Mouse (Mus musculus) kidney, adult 8-10 months (tissue): Measurements from ENCODE around the gene Mast4.

ENCODE experiments used
- DNase-seq, 2 experiments: peaks; one replicate each; pipeline ENCODE4 v3.0.0; 2022

Mast4 gene

GRCm38 (mm10) chr13:103195847-103196246 is 138.4 kb downstream of the Mast4 start:
- no peak for DNase-seq

DNA sequence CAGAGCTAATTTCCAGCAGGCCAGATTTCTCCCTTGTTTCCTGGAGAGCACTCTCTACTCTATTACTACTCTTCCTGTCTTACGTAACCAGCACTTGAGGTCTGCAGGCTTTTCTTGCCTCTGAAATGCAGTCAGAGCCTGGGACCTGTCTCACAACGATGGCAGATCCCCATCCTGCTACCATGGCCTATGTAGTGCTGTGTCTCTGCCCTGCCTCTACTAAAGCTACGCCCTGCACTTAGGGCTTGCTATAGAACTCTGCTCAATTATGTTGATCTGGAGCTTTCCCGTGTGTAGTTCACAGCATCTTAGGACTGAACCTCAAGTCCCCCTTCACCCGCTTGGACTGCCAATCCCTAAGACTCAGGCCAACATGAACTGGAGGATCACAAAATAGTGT is 150.7 kb downstream of the Mast4 start:
- no peak for DNase-seq

DNA sequence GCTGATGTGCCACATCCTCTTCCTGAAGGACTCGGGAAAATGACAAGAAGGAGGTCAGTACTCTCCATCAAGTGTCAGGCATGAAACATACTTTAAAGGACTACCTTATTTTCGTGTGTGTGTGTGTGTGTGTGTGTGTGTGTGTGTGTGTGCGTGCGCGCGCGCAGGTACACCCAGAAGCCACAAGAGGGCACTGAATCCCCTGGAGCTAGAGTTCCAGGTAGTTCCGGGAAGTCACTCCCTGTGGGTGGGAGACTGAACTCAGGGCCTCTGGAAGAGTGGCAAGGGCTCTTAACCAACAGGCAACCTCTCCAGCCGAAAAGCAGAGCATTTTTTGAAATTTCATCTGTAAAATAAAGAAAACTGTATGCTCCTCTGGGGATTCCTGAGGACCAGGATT is 152.5 kb downstream of the Mast4 start:
- no peak for DNase-seq

- peak; percentile 48 to 68 for DNase-seq
Measured at GRCm38 (mm10) chr13:103176871-103177270, 157.4 kb downstream of the Mast4 start.

DNA sequence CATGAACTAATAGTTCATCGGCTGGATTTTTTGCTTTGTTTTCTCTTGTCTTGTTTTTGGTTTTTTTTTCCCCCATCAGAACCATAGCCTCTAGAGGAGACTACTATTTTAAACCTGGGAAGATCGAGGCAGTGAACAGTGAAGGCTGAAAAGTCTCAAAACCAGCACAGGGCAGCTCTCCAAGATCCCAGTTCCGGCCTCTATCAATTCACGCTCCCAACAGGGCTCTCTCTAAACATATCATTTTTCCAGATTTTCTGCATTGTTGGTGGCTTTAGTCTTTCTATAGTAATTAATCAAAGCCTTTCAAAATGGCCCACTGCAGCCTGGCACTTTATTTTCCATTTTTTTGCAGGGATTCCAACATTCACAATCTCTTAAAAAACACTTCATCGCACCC is 159.9 kb downstream of the Mast4 start:
- no peak for DNase-seq

GRCm38 (mm10) chr13:103173545-103174182 is 160.6 kb downstream of the Mast4 start:
- peak; percentile 58 to 83 for DNase-seq

GRCm38 (mm10) chr13:103151944-103152343 is 182.4 kb downstream of the Mast4 start:
- no peak for DNase-seq

DNA sequence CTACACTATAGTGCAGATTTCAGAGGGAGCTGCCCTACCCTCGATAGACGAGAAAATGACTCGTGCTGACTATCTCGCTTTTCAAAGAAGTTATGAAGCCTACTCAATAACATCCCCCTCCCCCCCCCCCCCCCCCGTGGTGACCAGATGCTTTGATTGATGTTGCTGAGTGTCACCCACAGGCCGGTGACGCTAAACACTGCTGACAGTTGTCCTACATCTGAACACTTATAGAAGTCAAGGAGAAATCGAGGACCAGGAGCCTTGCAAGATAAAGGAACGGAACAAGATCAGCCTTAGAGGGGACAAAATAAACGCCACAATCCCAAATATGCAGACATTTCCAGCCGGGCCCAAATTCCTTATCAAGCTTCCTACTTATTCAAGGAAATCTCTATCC is 183.1 kb downstream of the Mast4 start:
- no peak for DNase-seq

DNA sequence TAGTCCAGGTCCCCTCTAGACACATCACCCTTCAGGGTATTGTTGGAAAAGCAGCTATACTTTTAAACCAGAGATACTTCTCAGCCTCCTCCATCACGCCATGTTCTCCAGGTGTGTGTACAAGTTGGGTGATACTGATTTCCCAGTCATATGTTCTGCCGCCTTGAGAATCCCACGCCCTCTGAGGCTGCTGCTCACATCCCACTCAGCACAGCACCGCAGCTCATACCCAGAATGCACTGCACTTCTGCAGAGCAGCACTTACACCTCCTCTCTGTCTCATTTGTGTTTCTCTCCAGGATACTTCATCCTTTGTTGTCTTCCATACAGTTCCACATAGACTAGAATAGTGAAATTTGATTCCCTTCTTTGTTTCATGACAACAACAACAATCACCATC is 183.6 kb downstream of the Mast4 start:
- DNase-seq = no peak

DNA sequence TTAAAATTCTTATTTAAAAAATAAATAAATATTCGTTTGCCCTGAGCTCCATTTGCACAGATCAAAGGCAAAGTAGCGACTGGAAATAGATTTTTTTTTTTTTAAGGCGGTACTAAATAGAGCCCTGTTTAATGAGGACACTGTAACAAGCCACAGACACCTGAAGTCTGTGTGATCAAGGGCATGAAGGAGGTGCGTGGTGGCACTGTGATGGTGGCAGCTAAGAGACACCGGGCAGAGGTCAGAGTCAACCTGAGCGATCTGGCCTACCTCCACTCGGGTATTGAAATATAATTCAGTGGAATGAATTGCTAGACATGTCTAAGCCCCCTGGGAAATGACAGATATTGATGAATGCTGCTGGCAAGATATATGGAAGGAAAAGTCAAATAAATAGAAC is 184.9 kb downstream of the Mast4 start:
- no peak for DNase-seq

DNA sequence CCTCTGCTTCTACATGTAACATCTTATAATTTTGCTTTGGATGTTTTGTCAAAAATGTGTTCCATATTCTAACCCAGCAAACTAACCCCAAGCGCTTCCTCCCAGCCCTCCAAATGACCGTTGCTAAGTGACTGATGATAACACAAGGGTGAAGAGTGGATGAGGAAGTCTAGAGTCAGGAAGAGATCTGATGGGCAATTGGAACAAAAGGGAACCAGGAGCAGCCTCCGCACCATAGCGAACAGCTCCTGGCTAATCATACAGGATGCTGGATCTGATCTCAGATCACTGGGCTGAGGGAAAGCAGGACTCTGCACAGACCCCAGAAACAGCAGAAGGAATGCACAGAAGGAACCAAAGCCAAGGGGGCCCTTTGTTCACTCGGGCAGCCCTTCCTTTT is 190.0 kb downstream of the Mast4 start:
- no peak for DNase-seq

- DNase-seq = no peak
Measured at GRCm38 (mm10) chr13:103141304-103141703, 193.0 kb downstream of the Mast4 start.

DNA sequence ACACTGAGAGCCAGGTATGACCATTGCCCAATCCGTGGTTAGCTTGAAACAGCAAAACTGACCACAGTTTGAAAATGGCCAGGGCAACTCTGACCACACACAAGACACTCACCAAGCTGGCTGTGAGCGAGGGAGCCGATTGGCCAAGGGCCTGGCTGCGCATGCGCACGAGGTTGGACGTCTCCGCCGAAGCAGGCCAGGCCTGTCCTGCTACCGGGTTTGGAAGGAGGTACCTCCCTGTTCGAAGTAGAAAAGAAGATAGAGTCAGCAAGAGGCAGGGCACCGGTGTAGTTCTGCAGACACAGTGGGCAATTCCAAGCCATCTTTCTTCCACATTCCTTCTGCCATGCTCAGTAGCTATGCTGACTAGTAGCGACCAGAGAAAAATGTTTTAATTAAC is 194.2 kb downstream of the Mast4 start:
- DNase-seq = no peak

DNA sequence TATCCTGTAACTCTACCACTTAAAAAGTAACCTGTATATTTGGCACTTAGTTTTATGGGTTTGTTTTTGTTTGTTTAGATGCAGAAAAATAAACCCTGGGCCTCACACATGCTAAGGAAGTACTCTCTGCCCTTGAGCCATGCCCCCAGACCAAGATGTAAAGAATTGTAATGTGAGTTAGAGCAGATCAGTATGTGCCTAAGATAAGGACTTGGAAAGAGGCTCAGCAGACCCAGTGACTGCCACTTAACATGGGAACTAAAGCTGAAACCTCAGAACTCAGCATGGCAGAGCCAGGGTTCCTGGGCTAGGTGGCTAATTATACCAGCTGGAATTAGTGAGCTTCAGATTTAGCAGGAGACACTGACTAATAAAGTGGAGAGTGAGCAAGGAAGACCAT is 196.0 kb downstream of the Mast4 start:
- DNase-seq = no peak

- DNase-seq = no peak
Measured at GRCm38 (mm10) chr13:103135224-103135883, 198.9 kb downstream of the Mast4 start.

GRCm38 (mm10) chr13:103131781-103132180 is 202.5 kb downstream of the Mast4 start:
- no peak for DNase-seq

GRCm38 (mm10) chr13:103129130-103129797 is 205.0 kb downstream of the Mast4 start:
- DNase-seq = no peak

DNA sequence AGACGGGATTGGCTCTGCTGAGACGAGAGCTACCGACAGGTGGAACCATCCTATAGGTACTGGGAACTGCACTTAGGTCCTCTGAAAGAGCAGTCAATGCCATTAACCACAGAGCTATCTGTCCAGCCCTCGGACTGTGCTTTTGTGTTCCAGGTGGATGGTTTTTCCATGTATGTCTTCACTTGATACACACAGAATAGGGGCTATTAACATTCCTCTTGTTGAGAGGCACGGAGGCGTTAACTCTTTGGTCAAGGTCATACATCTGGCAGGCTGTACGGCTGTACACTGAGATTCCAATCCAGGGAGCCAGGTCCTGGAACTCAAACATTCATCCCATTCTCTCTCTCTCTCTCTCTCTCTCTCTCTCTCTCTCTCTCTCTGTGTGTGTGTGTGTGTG is 205.6 kb downstream of the Mast4 start:
- DNase-seq = peak in 1 of 2 experiments; percentile 14

- no peak for DNase-seq
Measured at GRCm38 (mm10) chr13:103127594-103127993, 206.7 kb downstream of the Mast4 start.

- no peak for DNase-seq
Measured at GRCm38 (mm10) chr13:103123716-103124115, 210.6 kb downstream of the Mast4 start.

DNA sequence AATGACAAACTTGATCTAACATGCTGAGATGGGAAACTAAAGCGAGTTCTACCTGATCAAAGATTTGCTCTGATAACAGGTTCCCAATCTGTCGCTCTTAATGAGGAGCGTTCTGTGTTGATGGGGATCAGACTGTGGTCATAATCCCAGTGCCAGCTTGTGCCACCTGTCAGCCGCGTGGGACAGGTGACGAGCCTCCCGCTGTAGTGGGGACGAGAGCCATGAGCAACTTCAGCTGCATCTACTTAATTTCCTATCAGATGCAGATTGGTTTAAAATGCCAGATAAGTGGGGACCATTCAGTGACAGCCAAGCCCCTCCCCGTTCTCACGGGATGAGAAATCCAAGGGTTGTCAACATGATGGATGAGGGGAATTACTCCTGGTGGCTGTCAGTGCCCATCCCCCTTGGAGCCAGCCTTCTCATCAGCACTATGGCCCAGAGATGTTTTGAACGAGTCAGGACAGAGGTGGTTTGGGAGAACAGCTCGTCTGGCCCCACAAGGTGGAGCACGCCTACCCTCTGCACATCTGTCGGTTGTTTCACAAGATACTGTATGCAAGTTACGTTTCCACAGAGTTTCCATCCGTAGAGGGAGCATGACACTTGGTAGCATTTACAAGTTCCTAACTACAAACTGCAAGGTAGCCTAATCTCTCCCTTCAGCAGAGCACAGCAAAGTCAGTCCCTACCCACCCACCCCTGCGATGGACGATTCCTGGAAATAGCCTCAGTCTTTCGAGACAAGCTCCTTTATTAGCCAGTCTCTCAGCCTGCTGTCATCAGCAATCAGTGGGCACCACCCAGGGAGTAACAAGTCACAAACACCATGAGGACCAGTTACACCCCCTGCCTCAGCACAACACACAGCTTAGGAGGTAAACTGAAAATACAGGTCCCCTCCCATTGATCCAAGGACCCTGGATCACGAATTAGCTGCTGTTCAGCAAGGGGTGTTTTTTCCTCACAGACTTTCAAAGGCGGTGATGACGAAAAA is 212.2 kb downstream of the Mast4 start:
- DNase-seq = no peak

DNA sequence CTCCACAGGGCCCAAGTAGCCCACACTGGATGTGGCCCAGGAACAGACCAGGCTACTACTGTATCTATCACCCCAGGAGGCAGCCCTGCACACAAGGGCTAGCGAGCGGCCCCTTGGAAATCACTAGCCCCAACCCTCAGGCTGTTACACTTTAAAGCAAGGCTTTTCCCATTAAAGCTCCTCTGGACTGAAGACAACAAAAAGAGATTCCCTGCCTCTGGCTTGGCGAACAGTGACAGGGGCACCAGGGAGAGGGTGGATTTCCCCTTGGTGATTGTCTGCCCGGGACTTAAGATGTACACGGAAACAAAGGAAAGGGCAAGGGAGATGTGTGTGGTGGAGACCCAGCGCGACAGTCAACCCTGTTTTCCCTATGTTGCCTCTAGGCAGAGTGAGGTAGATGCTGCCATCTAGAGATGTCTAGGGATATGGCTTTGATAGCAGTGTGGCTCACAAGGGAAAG is 213.6 kb downstream of the Mast4 start:
- peak in 1 of 2 experiments; percentile 16 for DNase-seq

DNA sequence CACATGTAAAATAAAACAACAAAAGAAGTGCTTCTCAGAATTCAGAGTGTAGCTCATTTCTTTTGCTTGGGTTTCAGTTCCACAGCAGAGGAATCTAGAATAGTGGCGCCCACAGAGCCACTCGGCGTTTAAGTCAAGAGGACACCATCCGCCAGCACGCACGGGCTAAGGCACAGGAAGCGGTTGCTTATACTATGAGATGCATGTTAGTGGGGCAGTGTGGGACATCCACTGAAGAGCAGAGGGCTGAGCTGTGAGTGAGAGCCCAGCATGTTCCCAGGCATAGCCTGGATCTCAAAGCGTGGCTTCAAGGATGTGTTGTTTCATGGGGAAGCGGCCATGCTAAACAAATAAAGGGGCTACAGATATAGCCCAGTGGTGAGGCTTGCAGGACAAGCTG is 214.6 kb downstream of the Mast4 start:
- no peak for DNase-seq
